Mouse (Mus musculus) liver, adult 2 months (tissue): ENCODE measurements around the gene Plppr2.

Experiments
- CTCF ChIP-seq: fragments of 200-500 bp; IDR thresholded peaks from 2 replicates; pipeline ENCODE4 v1.5.1; 2011; ENCODE audit warnings: low read depth, low read length, control low read depth
- POLR2A ChIP-seq: fragments of 200-500 bp; IDR thresholded peaks from 2 replicates; pipeline ENCODE4 v1.6.1; 2011; ENCODE audit warnings: low read length, control low read depth; ENCODE audit not compliant: insufficient read depth; ENCODE audit errors: extremely low read depth

- TF ChIP-seq CTCF: no peak
- no peak for TF ChIP-seq POLR2A
Measured at GRCm38 (mm10) chr9:21978398-21979128, 41.7 kb downstream of the Plppr2 start.
